Mouse (Mus musculus) liver, adult 2 months (tissue): ENCODE measurements at regions not wholly inside any gene's neighbourhood (a gene's known extent, or its start where the extent isn't known, plus 50 kb on each side); places are given as distances from the start of the nearest gene placed in this dataset.
A peak's percentile ranks its signal among the peaks of the same experiment; 100 is the strongest.

ENCODE experiments used
- DNase-seq: peaks from one replicate; pipeline ENCODE4 v3.0.0-alpha.2; 2011; ENCODE audit warnings: low read depth, low spot score; ENCODE audit errors: extremely low read depth
- H3K27ac ChIP-seq: fragments of 200-500 bp; replicated peaks from 2 replicates; pipeline ENCODE4 v1.5.1; 2012; ENCODE audit warnings: low read depth, mild to moderate bottlenecking, control low read depth, inconsistent platforms, low read length; ENCODE audit not compliant: insufficient read depth
- H3K27me3 ChIP-seq: fragments of 200-500 bp; 2 replicates; pipeline ENCODE4 v1.6.1; 2012; ENCODE audit warnings: mild to moderate bottlenecking, moderate library complexity, low read length, inconsistent platforms; ENCODE audit not compliant: control insufficient read depth, insufficient read depth
- H3K36me3 ChIP-seq: fragments of 200-500 bp; 2 replicates; pipeline ENCODE4 v1.6.1; 2012; ENCODE audit warnings: low read length, inconsistent platforms; ENCODE audit not compliant: control insufficient read depth, insufficient read depth
- H3K4me1 ChIP-seq: fragments of 200-500 bp; 2 replicates; pipeline ENCODE4 v1.6.1; 2011; ENCODE audit warnings: low read length; ENCODE audit not compliant: control insufficient read depth, insufficient read depth
- H3K4me3 ChIP-seq: fragments of 200-500 bp; 2 replicates; pipeline ENCODE4 v1.5.1; 2011; ENCODE audit warnings: low read depth, mild to moderate bottlenecking, control low read depth, low read length, moderate library complexity; ENCODE audit not compliant: insufficient read depth
- H3K79me2 ChIP-seq: fragments of 200-500 bp; 2 replicates; pipeline ENCODE4 v1.6.1; 2012; ENCODE audit warnings: inconsistent platforms, mild to moderate bottlenecking, low read length, moderate library complexity; ENCODE audit not compliant: control insufficient read depth, insufficient read depth
- H3K9ac ChIP-seq: fragments of 200-500 bp; 2 replicates; pipeline ENCODE4 v1.6.1; 2012; ENCODE audit warnings: low read depth, mild to moderate bottlenecking, control low read depth, inconsistent platforms, low read length
- CTCF ChIP-seq: fragments of 200-500 bp; IDR thresholded peaks from 2 replicates; pipeline ENCODE4 v1.5.1; 2011; ENCODE audit warnings: low read depth, low read length, control low read depth
- POLR2A ChIP-seq: fragments of 200-500 bp; IDR thresholded peaks from 2 replicates; pipeline ENCODE4 v1.6.1; 2011; ENCODE audit warnings: low read length, control low read depth; ENCODE audit not compliant: insufficient read depth; ENCODE audit errors: extremely low read depth
- WGBS: fragments of 180-500 bp; shearing (Covaris S2); methylation state at CpG from one replicate; pipeline ENCODE4 v1.1.7; 2018; 5-methylcytosine and 5-hydroxymethylcytosine counted together

- H3K36me3 ChIP-seq, result no peaks in the 10 kb centered on the region
- no peaks in the 10 kb centered on the region for H3K4me1 ChIP-seq
- WGBS, result 13% methylated on average over 13 of the region's 13 CpGs
- TF ChIP-seq POLR2A (no peak), CTCF (peak; percentile 97)
- no peaks in the 10 kb centered on the region for H3K27me3 ChIP-seq
- no peaks in the 10 kb centered on the region for H3K79me2 ChIP-seq
- no peak overlapping the region for H3K4me3 ChIP-seq
- H3K9ac ChIP-seq, result no peak overlapping the region
- peak; percentile 36 for DNase-seq
- H3K27ac ChIP-seq, result no peak overlapping the region
Measured at GRCm38 (mm10) chr16:95647854-95648253, 54.0 kb upstream of the Ets2 start.

DNA sequence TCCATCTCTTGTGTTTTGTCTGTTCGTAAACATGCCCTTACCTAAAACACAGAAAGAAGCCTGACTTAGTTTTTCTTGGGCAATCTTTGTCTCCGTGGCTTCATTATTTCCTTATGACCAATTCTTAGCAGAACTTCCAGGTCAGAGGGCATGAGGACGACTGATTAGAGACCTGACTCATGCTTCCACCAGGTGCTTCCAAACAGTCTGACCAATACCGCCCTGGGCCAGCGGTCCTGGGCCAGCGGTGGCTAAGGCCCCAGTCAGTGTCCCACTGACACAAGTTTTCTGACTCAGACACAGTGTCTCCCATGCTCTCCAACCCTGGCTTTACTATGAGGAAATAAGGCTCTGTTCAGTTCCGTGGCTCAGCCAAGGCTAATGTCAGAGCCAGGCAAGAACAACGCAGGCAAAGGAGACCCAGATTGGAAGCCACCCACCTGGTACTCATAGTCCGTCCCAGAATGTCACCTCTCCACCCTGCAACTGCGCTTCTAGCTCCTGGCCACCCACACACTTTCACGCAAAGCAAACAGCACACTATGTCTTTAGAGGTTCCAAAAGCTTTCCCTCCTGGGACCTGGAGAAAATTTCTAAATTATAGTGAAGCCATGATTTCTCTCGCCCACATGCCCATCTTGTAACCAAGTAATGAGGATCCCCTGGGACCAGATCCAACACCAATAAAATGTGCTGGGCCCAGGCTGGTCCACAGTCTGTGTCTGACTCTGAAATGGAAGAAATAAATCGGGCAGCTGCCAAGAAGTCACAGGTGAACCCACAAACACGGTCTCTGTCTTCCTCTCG lies 56.6 kb upstream of the Erg start:
- DNase-seq, result peak; percentile 22
- Histone ChIP-seq H3K4me1 (no peaks in the 10 kb centered on the region), H3K27ac (no peak overlapping the region), H3K79me2 (no peaks in the 10 kb centered on the region), H3K27me3 (no peaks in the 10 kb centered on the region), H3K9ac (no peak overlapping the region), H3K36me3 (no peaks in the 10 kb centered on the region), H3K4me3 (no peak overlapping the region)
- WGBS, result 56% methylated on average over 15 of the region's 15 CpGs
- TF ChIP-seq CTCF, result no peak
- no peak for TF ChIP-seq POLR2A

DNA sequence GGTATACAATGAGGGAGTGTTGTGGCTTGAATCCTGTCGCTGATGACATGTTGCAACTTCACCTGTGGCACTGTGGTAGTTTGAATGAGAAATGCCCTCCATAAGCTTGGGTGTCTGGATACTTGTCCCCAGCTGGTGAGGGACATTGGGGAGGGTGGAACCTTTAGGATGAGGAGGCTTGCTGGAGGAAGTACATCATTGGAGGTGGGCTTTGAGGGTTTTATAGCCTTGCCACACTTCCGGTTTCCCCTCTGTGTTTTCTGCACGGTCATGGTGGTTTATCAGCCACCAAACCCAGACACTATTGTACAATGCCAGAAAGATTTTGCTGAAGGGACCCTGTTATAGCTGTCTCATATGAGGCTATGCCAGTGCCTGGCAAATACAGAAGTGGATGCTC lies 54.3 kb upstream of the Erg start:
- Histone ChIP-seq H3K27me3 (no peaks in the 10 kb centered on the region), H3K9ac (no peak overlapping the region), H3K4me1 (peaks cover 7% of the 10 kb centered on the region; the same call in 1 of the 2 replicates), H3K4me3 (no peak overlapping the region), H3K27ac (no peak overlapping the region), H3K79me2 (no peaks in the 10 kb centered on the region), H3K36me3 (no peaks in the 10 kb centered on the region)
- no peak for DNase-seq
- no peak for TF ChIP-seq CTCF
- no peak for TF ChIP-seq POLR2A
- WGBS, result 87% methylated on average over 3 of the region's 3 CpGs

- H3K79me2 ChIP-seq, result no peaks in the 10 kb centered on the region
- DNase-seq, result no peak
- H3K27me3 ChIP-seq, result no peaks in the 10 kb centered on the region
- H3K27ac ChIP-seq, result no peak overlapping the region
- TF ChIP-seq CTCF (no peak), POLR2A (no peak)
- no peaks in the 10 kb centered on the region for H3K36me3 ChIP-seq
- no peak overlapping the region for H3K9ac ChIP-seq
- 85% methylated on average over 3 of the region's 3 CpGs for WGBS
- H3K4me1 ChIP-seq, result peaks cover 7% of the 10 kb centered on the region; the same call in 1 of the 2 replicates
- no peak overlapping the region for H3K4me3 ChIP-seq
Measured at GRCm38 (mm10) chr16:95639677-95640076, 53.3 kb upstream of the Erg start.

GRCm38 (mm10) chr16:95637850-95638249 lies 51.5 kb upstream of the Erg start:
- Histone ChIP-seq H3K36me3 (no peaks in the 10 kb centered on the region), H3K27ac (no peak overlapping the region), H3K4me1 (peaks cover 7% of the 10 kb centered on the region; the same call in 1 of the 2 replicates), H3K27me3 (no peaks in the 10 kb centered on the region), H3K9ac (no peak overlapping the region), H3K4me3 (no peak overlapping the region), H3K79me2 (no peaks in the 10 kb centered on the region)
- TF ChIP-seq POLR2A (no peak), CTCF (no peak)
- no peak for DNase-seq
- WGBS, result 84% methylated on average over 7 of the region's 7 CpGs

- WGBS, result 18% methylated on average over 7 of the region's 7 CpGs
- H3K79me2 ChIP-seq, result no peaks in the 10 kb centered on the region
- no peak overlapping the region for H3K4me3 ChIP-seq
- no peaks in the 10 kb centered on the region for H3K27me3 ChIP-seq
- peaks cover 7% of the 10 kb centered on the region; the same call in 1 of the 2 replicates for H3K4me1 ChIP-seq
- no peaks in the 10 kb centered on the region for H3K36me3 ChIP-seq
- TF ChIP-seq CTCF, result no peak
- TF ChIP-seq POLR2A, result no peak
- no peak overlapping the region for H3K27ac ChIP-seq
- H3K9ac ChIP-seq, result no peak overlapping the region
- DNase-seq, result peak; percentile 99
Measured at GRCm38 (mm10) chr16:95636615-95637014, 50.2 kb upstream of the Erg start.
